Mouse (Mus musculus) mouse embryonic stem cell (cell line): ENCODE measurements around the gene Ythdf2.
"Not testable (repeated sequence)": the region's sequence is repeated elsewhere in the genome, so short reads cannot be mapped to it uniquely, and the experiment has no call there.

ENCODE experiments used
- in situ Hi-C, 2 experiments: fragments of 300-500 bp; cut with MboI; formaldehyde crosslinking; loops; 1 replicate in 1 of 2; 3 replicates in 1 of 2; pipeline ENCODE4 v1.14.3; 2019 to 2020; ENCODE audit warnings: low sequenced_read_pairs in 2 of 2, low pct_unique_long_range_greater_than_20kb in 1 of 2, mixed read lengths in 1 of 2; ENCODE audit not compliant: unreplicated experiment in 1 of 2

Gene Ythdf2

DNA sequence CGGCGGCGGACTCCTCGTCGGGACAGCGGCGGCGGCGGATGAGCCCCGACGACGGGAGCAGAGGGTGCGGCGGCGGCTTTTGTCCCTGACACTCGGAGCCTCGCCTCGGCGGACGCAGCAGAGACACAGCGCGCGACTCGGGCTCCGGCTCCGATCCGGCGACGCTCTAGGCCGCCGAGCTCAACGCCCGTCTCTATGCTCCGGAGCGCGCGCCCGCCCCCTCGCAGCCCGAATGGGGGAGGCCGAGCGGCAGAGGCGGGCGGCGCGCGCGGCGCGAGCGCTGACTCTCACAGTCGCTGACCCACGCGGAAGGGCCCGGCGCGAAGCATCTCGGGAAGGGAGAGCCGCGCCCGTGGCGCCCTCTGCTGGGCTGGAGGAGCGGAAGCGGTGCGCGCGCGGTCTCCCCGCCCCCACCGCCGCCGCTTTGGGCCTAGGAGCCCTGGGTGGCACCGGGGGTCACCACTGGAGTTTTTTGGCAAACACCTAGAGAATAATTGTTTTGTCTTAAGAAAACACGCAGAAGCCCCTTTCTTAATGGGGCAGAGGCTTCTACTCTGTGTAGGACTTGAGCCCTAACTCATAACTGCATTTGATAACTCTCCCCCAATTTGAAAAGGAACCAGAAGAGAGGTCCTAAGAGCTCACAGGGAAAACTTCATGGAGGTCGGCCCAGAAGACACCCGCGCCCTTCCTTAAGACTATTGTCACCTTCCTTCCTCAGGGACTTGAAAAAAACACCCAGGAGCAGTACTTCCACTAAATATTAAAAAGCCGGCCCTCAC lies at the start of gene Ythdf2:
Gene Ythdf2, minus strand, starts transcription at position 351 of the 782 bp plus-strand sequence.
- in situ Hi-C loops: no loop called here

DNA sequence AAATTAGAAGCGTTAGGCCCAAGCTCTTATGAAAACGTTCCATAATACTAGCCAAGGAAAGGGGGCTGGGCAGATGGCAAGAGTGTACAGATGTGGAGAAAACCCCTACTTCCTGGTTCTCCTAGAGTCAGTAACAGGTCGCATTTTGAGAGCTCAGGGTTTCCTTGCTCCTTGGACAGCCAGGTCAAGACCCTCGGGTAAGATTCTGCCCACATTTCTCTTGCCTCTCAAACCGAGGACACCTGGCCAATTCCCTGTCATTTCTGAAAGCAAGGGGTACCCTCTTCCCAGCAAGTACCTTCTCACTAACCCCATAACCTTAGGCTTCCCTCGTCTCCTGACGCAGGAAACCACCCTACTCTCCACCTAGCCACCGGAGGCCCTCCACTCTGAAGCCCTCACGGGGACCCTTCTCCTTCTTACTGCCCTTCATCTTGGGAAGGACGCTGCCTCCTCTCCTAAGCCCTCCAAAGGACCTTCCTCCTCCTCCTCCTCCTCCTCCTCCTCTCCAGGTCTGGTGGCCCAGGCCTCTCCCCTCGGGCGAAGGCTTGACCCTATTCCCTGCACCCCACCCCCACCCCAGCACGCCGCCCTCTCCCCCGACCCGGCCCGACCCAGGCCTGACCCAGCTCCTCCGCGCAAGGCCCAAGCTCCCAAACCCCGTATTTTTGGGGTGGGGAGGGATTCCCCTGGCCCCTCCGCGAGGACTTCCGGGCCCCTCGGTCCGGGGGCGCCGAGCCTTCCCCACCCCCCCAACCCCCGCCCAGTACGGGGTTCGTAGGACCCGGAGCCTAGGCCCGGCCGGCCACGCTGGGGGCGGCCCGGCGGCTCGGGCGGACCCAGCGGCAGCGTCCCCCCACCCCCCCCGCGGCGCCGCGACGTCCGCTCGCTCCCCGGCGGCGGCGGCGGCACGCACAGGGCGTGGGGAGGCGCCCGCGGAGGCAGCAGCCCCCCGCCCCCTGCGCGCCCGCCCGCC lies 48.6 kb upstream of the Ythdf2 start:
- in situ Hi-C loops: no loop called here

DNA sequence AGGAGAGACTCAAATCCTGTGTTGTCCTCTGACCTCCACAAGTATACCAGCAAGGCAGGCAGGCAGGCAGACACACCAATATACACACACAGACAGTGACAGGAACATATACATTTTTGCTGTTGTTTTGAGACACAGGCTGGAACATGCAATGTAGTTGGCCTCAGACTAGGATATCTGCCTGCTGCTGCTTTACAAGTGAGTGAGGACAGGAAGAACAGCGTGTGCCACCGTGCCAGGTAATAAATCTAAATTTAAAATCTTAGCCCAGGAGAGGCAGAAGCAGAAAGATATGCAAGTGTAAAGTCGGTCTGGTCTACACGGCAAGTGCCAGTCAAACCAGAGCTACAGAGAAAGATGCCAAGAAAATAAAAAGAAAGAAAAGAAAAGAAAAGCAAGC lies 47.1 kb upstream of the Ythdf2 start:
- in situ Hi-C loops: no loop called here

DNA sequence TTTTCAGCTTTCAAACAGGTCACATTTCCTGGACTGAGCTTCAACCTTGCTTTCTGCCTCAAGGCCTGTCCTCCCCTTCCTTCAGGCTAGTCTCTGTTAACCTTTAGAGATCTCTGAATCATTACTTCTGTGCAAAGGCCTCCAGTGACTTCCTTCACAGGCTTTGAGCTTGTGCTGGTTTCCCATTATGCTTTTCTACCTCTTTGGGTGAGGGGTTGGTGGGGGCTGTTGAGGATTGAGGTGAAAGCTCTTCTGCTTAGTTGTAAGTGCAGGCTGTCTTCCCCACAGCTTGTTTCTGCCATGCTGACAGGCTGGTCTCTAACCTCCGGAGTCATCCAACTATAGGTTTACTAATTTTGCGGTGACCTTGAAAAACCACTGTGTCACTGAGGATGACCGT lies 44.3 kb upstream of the Ythdf2 start:
- in situ Hi-C loops: no loop called here

DNA sequence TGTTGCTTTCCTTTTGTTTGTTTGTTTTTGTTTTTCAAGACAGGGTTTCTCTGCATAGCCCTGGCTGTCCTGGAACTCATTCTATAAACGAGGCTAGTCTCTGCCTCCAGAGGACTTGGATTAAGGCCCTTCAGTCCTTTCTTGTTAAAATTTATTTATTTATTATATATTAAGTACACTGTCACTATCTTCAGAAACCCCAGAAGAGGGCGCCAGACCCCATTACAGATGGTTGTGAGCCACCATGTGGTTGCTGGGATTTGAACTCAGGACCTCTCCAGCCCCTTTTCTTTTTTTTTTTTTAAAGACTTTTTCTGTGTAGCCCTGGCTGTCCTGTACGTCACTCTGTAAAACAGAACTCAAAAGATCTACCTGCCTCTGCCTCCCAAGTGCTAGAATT lies 42.9 kb upstream of the Ythdf2 start:
- in situ Hi-C loops: loop anchor here in 1 of 2 experiments (5.0 kb wide), 1 partner anchor 38 kb away; no protein-coding TSS in a partner anchor

DNA sequence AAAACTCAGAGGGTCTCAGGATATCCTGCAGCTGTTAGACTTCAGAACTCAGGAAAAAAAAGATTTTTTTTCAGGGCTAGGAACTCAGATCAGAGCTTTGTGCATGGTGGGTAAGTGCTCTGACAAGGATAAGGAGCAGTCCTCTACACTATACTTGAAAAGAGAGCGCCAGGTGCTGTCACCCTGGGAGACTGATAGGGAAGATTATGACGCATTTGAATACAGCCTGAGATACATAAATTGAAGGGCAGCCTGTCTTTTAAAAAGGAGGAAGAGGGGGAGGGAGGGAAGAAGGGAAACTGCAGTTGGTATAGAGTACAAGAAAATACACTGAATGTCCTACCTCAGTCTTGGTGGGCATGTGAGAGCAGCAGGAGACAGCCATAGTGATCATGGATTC lies 41.5 kb upstream of the Ythdf2 start:
- in situ Hi-C loops: loop anchor here in 1 of 2 experiments (5.0 kb wide), 1 partner anchor 36 kb away; no protein-coding TSS in a partner anchor

DNA sequence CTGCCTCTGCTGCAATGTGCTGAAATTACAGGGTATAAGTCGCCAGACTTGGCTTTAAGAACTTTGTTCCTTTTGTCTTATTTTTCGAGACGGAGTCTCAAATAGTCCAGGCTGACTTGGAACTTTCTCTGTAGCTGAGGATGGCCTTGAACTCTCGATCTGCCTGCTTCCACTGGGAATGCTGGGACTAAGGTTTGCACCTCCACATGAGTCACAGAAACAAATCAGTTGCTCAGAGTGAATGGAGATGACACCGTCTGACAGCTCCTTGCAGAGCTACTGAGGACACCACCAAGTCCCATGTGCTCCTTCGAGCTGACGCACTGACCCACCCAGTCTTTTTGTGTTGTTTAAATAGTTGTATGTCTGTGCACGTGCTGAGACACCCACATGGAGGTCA lies 41.0 kb upstream of the Ythdf2 start:
- in situ Hi-C loops: loop anchor here in 1 of 2 experiments (5.0 kb wide), 1 partner anchor 36 kb away; no protein-coding TSS in a partner anchor

DNA sequence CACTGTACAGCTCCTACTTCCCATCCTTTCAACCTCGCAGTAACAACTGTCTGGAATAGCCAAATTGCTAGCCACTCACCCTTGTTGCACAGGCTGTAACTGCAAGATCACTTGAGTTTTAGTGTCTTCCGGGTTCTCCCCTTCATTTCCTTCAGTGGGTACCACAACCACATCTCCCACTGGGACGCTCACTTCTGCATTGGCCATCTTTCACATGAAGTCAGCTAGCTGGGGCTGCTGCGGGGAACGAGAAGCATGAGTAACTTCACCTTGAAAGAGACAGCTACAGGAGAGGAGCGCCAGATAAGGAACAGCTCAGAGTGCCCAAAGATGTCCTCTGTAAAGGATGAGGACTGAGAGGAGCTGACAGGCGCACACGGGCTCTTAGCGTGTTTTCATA lies 39.5 kb upstream of the Ythdf2 start:
- in situ Hi-C loops: loop anchor here in 1 of 2 experiments (5.0 kb wide), 1 partner anchor 34 kb away; no protein-coding TSS in a partner anchor

DNA sequence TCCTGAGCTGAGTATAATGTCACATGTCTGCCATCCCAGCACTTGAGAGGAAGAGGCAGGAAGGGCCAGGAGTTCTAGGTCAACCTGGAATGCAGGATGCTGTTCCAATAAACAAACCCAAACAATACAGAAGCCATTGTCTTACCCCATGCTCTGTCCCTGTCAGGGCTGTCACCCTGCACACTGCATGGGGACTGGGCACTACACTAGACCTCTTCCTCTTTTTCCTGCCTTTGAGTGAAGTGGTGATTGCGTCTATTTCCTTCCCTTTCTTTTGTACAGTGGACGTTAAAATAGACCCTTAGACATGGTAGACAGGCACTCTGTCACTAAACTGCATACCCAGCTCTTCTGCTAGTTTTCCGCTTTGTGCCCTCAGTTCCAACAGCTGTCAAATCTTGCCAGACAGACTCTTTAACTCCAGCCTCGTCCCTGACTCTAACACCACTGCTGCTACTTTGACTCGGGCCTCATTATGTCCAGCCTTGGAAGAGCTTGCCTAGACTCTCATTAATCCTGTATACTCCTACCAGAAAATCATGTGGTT lies 35.4 kb upstream of the Ythdf2 start:
- in situ Hi-C loops: no loop called here

DNA sequence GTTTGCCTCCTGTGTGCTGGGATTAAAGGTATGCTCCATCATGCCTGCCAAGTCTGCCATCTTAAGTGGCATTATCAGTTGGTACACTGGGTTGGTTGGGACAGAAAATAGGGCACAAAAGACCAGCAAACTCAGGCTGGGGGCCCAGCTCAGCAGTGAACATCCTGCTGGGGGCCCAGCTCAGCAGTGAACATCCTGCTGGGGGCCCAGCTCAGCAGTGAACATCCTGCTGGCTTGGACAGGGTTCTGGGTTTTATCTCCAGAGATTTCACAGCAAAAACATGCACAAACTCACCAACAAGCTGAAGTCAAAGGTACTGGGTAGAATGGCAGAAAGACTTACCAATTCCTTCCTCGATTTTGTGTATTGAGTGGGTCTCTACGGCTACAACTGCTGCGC lies 33.5 kb upstream of the Ythdf2 start:
- in situ Hi-C loops: no loop called here

DNA sequence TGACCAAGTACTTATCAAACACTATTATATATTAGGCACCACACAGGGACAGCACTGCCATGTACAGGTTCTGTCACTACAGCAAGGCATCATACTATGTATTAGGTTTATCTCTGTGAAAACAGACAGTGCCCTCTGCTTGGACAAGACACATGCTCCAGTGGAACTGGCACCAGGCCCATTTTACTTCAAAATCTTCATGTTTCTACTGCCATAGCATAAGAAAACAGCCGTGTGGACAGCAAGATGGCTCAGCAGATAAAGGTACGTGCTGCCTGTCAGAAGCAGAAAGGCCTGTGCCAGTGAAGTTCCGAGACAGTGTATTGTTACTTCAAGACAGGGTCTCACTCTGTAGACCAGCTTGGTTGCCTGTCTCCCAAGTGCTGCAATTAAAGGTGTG lies 29.1 kb upstream of the Ythdf2 start:
- in situ Hi-C loops: no loop called here

DNA sequence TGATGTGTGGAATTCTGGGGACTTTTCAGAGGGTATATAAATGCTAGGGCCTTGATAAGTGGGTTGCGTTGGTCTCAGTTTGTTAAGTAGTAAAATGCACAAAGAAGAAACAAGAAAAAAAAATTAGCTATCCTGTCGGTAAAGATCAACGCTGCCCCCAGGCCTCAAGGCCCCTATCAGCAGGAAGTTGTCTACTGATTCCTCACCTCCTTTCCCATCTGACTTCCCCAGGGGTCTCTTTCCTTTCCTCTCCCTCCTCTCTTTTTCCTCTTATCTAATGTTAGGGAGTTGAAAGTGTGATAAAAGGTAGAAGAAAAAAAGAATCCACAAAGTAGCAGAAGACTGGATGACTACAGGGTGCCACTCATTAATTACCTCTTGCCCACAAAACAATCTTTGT lies 28.3 kb upstream of the Ythdf2 start:
- in situ Hi-C loops: no loop called here

DNA sequence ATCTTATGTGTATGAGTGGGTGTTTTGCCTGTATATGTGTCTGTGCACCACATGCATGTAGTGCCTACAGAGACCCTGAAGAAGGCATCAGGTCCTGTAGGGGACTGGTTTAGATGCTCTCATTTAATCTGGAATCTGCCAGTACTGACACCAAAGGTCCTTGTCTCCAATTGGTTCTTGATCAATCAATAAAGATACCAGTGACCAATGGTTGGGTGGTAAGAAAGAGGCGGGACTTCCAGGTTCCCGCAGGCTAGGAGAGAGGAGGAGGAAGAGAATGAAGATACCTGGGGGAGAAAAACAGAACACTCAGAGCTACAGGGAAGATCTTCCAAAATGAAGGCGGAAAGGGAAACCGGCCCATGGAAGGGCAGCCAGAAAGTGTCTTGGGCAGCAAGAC lies 26.3 kb upstream of the Ythdf2 start:
- in situ Hi-C loops: no loop called here

DNA sequence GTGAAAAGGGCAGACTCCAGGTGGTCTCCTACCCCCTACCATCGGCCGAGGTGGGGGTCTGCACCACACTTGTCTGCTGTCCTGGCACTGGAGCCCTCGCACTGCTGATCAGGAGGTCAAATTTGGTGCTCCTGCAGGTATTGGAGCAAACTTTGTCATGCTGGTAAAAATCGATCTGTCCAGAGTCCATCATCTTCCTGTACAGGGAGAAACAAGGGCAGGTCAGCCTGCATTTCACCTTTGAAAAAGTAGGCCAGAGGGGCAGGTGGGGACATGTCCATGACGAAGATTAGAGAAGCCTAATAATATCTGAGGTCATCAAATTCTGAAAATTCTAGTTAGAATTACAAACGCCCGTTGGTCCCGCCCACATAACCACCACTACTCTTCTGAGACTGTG lies 22.6 kb upstream of the Ythdf2 start:
- in situ Hi-C loops: no loop called here

DNA sequence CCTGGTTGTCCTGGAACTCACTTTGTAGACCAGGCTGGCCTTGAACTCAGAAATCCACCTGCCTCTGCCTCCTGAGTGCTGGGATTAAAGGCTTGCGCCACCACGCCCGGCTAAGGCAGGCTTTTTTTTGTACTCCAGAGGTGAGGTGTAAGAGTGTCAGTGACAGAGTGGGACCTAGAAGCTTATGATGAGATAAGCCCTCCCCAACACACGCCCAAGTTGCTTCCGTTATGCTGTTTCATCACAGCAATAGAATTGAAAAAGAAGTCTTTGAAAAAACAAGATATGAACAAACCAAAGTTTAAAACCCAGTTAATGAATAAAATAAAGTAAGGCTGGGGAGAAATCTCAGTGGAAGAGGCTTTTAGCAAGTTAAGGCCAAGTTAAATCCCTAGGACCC lies 18.3 kb upstream of the Ythdf2 start:
- in situ Hi-C loops: no loop called here

DNA sequence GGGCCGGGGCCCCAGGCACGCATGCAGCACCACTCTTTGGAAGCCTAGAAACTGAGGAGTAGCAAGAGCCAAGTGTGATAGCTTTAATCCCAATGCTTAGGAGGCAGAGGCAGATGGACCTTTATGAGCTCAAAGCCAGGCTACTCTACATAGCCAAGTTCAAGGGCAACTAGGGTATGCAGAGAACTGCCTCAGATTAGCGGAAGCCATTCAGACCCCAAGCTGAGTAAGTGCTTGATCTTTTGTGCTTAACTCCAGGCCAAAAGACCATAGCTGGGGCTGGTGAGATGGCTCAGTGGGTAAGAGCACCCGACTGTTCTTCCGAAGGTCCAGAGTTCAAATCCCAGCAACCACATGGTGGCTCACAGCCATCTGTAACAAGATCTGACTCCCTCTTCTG lies 9.9 kb upstream of the Ythdf2 start:
- in situ Hi-C loops: not testable (repeated sequence)

DNA sequence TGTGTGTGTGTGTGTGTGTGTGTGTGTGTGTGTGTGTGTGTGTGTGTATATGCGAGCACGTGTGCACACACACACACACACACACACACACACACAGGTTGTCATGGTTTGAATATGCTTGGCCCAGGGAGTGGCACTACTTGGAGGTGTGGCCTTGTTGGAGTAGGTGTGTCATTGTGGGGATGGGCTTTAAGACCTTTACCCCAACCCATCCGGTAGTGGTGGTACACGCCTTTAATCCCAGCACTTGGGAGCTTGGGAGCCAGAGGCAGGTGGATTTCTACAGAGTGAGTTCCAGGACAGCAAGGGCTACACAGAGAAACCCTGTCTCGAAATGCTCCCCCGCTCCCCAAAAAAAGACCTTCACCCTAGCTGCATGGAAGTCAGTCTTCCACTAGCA lies 6.3 kb upstream of the Ythdf2 start:
- in situ Hi-C loops: loop anchor here in 1 of 2 experiments (5.0 kb wide), 1 partner anchor 34 kb away; no protein-coding TSS in a partner anchor

DNA sequence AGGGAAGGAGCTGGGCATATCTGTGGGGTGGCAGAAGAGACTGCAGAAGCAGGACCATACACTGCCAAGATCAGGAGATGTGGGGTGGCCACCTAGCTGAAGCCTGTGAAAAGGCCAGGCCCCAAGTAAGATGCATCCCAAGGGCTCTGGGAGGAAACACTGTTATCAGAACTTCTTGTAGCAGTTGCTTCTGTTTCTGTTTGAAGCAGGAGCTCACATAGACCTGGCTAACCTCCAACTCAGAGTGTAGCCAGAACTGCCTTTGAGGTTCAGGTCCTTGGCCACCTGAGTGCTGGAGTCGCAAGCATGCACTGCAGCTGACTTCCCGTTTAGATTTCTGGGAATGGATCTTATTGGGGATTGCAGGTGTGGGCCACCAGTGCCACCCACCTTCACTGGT lies 5.7 kb upstream of the Ythdf2 start:
- in situ Hi-C loops: loop anchor here in 1 of 2 experiments (5.0 kb wide), 1 partner anchor 35 kb away; no protein-coding TSS in a partner anchor

DNA sequence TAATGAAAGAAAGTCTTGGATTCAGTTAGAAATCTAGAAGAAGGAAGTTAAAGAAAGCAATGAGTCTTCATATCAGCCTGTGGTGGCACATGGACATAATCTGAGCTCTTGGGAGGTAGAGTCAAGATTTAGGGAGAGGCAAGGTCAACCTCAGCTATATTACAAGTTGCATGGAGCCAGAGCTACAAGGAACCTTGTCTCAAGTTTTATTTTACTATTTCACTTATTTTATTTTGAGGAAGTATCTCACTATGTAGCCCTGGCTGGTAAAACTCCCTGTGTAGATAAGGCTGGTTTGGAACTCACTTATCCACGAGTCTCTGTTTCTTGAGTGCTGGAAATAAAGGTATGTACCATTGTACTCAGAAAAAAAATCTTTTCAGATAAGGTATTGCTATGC lies 4.5 kb upstream of the Ythdf2 start:
- in situ Hi-C loops: loop anchor here in 1 of 2 experiments (5.0 kb wide), 1 partner anchor 36 kb away; no protein-coding TSS in a partner anchor
